Mouse (Mus musculus): ENCODE measurements around the gene Rerg.

The Rerg gene

GRCm38 (mm10) chr6:137170226-137170625, at the start of gene Rerg:
Rerg (minus strand) TSS chr6:137170497.
- ChIA-PET POLR2A (interaction anchor here (0.6 to 4.5 kb wide), 54 partner anchors 7 to 565 kb away, joined by 3 to 30 read pairs (median 5); partner anchors contain the start of genes Hist4h4 (in 3 of the 4), Strap (in 2 of the 4), BC049715 (in 1 of the 4) and H2afj (in 1 of the 4)), CTCF (interaction anchor here (0.6 to 3.4 kb wide), 46 partner anchors 9 to 641 kb away, joined by 3 to 73 read pairs (median 5); no protein-coding TSS in a partner anchor)

- ChIA-PET CTCF (no interaction called here), POLR2A (no interaction called here)
Measured at GRCm38 (mm10) chr6:137217841-137218463, 47.7 kb upstream of the Rerg start.

GRCm38 (mm10) chr6:137211441-137211840, 41.1 kb upstream of the Rerg start:
- POLR2A ChIA-PET = no interaction called here

GRCm38 (mm10) chr6:137210991-137211390, 40.7 kb upstream of the Rerg start:
- CTCF ChIA-PET = no interaction called here
- POLR2A ChIA-PET = interaction anchor here in 1 of 4 experiments (1.1 kb wide), 1 partner anchor 407 kb away, joined by 4 read pairs; the partner anchor contains the start of gene Hist4h4

More at GRCm38 (mm10) chr6:137211441-137211840, 41.1 kb upstream of the Rerg start:
- CTCF ChIA-PET = no interaction called here

- CTCF ChIA-PET = no interaction called here
- POLR2A ChIA-PET = interaction anchor here in 1 of 4 experiments (1.1 kb wide), 1 partner anchor 406 kb away, joined by 4 read pairs; the partner anchor contains the start of gene Hist4h4
Measured at GRCm38 (mm10) chr6:137209992-137210391, 39.7 kb upstream of the Rerg start.

- CTCF ChIA-PET = interaction anchor here in 3 of 4 experiments (0.9 to 1.4 kb wide), 3 partner anchors 15 to 37 kb away, joined by 3 to 4 read pairs (median 4); partner anchors contain the start of gene Rerg (in 1 of the 3)
- POLR2A ChIA-PET = no interaction called here
Measured at GRCm38 (mm10) chr6:137207126-137207525, 36.8 kb upstream of the Rerg start.

- POLR2A ChIA-PET = no interaction called here
Measured at GRCm38 (mm10) chr6:137205662-137206400, 35.5 kb upstream of the Rerg start.

GRCm38 (mm10) chr6:137202661-137203060, 32.4 kb upstream of the Rerg start:
- CTCF ChIA-PET = no interaction called here
- POLR2A ChIA-PET = no interaction called here

More at GRCm38 (mm10) chr6:137205662-137206400, 35.5 kb upstream of the Rerg start:
- CTCF ChIA-PET = interaction anchor here in 3 of 4 experiments (0.6 to 1.4 kb wide), 9 partner anchors 9 to 250 kb away, joined by 3 to 8 read pairs (median 3); partner anchors contain the start of gene Rerg (in 1 of the 3)

- POLR2A ChIA-PET = no interaction called here
- CTCF ChIA-PET = interaction anchor here in 1 of 4 experiments (0.6 kb wide), 1 partner anchor 9 kb away, joined by 3 read pairs; no protein-coding TSS in a partner anchor
Measured at GRCm38 (mm10) chr6:137201578-137201977, 31.3 kb upstream of the Rerg start.

- POLR2A ChIA-PET = no interaction called here
- CTCF ChIA-PET = interaction anchor here in 1 of 4 experiments (0.6 kb wide), 1 partner anchor 9 kb away, joined by 3 read pairs; no protein-coding TSS in a partner anchor
Measured at GRCm38 (mm10) chr6:137201166-137201565, 30.9 kb upstream of the Rerg start.

GRCm38 (mm10) chr6:137192063-137192462, 21.8 kb upstream of the Rerg start:
- POLR2A ChIA-PET = interaction anchor here in 3 of 4 experiments (1.0 to 3.8 kb wide), 10 partner anchors 22 to 389 kb away, joined by 3 to 17 read pairs (median 4); partner anchors contain the start of genes Hist4h4 (in 1 of the 3) and Rerg (in 1 of the 3)
- CTCF ChIA-PET = interaction anchor here (0.5 to 3.3 kb wide), 41 partner anchors 9 to 440 kb away, joined by 3 to 45 read pairs (median 4); partner anchors contain the start of gene Rerg (in 2 of the 4)

GRCm38 (mm10) chr6:137191026-137191425, 20.7 kb upstream of the Rerg start:
- POLR2A ChIA-PET = interaction anchor here in 2 of 4 experiments (0.6 to 3.8 kb wide), 7 partner anchors 21 to 387 kb away, joined by 3 to 17 read pairs (median 3); partner anchors contain the start of genes Hist4h4 (in 1 of the 2), Ptpro (in 1 of the 2) and Rerg (in 1 of the 2)
- CTCF ChIA-PET = interaction anchor here (0.6 to 3.3 kb wide), 9 partner anchors 21 to 274 kb away, joined by 4 to 45 read pairs (median 8); partner anchors contain the start of gene Rerg (in 2 of the 4)

GRCm38 (mm10) chr6:137190577-137190976, 20.3 kb upstream of the Rerg start:
- ChIA-PET POLR2A (interaction anchor here in 2 of 4 experiments (0.6 to 3.8 kb wide), 5 partner anchors 20 to 387 kb away, joined by 3 to 17 read pairs (median 3); partner anchors contain the start of genes Hist4h4 (in 1 of the 2), Ptpro (in 1 of the 2) and Rerg (in 1 of the 2)), CTCF (interaction anchor here in 2 of 4 experiments (0.8 to 3.3 kb wide), 6 partner anchors 21 to 135 kb away, joined by 4 to 45 read pairs (median 18); partner anchors contain the start of gene Rerg (in 2 of the 2))

- ChIA-PET CTCF (interaction anchor here in 1 of 4 experiments (0.6 kb wide), 1 partner anchor 328 kb away, joined by 4 read pairs; no protein-coding TSS in a partner anchor), POLR2A (interaction anchor here in 1 of 4 experiments (1.4 kb wide), 1 partner anchor 52 kb away, joined by 4 read pairs; no protein-coding TSS in a partner anchor)
Measured at GRCm38 (mm10) chr6:137188375-137188926, 18.2 kb upstream of the Rerg start.

GRCm38 (mm10) chr6:137187426-137187825, 17.1 kb upstream of the Rerg start:
- ChIA-PET CTCF (interaction anchor here in 2 of 4 experiments (0.5 to 2.4 kb wide), 2 partner anchors 18 to 291 kb away, joined by 5 to 7 read pairs; partner anchors contain the start of gene Rerg (in 1 of the 2)), POLR2A (no interaction called here)

- ChIA-PET POLR2A (interaction anchor here in 2 of 4 experiments (0.6 to 5.4 kb wide), 4 partner anchors 9 to 19 kb away, joined by 3 to 27 read pairs (median 3); partner anchors contain the start of gene Rerg (in 2 of the 2)), CTCF (interaction anchor here in 3 of 4 experiments (1.1 to 1.5 kb wide), 4 partner anchors 10 to 82 kb away, joined by 3 to 7 read pairs (median 4); partner anchors contain the start of gene Rerg (in 1 of the 3))
Measured at GRCm38 (mm10) chr6:137180636-137181035, 10.3 kb upstream of the Rerg start.

- CTCF ChIA-PET = interaction anchor here in 3 of 4 experiments (0.8 to 1.5 kb wide), 4 partner anchors 10 to 12 kb away, joined by 3 to 7 read pairs (median 4); partner anchors contain the start of gene Rerg (in 1 of the 3)
- POLR2A ChIA-PET = interaction anchor here in 2 of 4 experiments (0.6 to 5.4 kb wide), 4 partner anchors 10 to 20 kb away, joined by 3 to 27 read pairs (median 4); partner anchors contain the start of gene Rerg (in 2 of the 2)
Measured at GRCm38 (mm10) chr6:137180115-137180514, 9.8 kb upstream of the Rerg start.

GRCm38 (mm10) chr6:137179026-137179425, 8.7 kb upstream of the Rerg start:
- ChIA-PET POLR2A (interaction anchor here in 3 of 4 experiments (0.8 to 5.4 kb wide), 4 partner anchors 9 to 66 kb away, joined by 3 to 27 read pairs (median 4); partner anchors contain the start of gene Rerg (in 2 of the 3)), CTCF (interaction anchor here in 3 of 4 experiments (0.6 to 1.5 kb wide), 5 partner anchors 9 to 875 kb away, joined by 3 to 5 read pairs (median 3); no protein-coding TSS in a partner anchor)
